Mouse (Mus musculus) MEL (cell line): Measurements from ENCODE around the gene Higd2a. TPM values are rescaled to one million over a fixed set of nuclear protein-coding genes. Genes with fewer than 3 reads are reported as not detected.
A peak's percentile ranks its signal among the peaks of the same experiment; 100 is the strongest.

Experiments used
- DNase-seq: peaks from one replicate; pipeline ENCODE4 v3.0.0; 2011; ENCODE audit warnings: low read depth, low spot score
- H3K27ac ChIP-seq: 2 replicates; pipeline ENCODE4 v1.5.1; 2012; ENCODE audit warnings: low read depth, mild to moderate bottlenecking, control low read depth, low read length, moderate library complexity; ENCODE audit not compliant: control insufficient read depth
- H3K27me3 ChIP-seq, 2 experiments: fragments of 150-350 bp in 1 of 2; sonication (generic) in 1 of 2; 2 replicates each; pipeline ENCODE4 v1.6.1; 2012; ENCODE audit warnings: low read length in 2 of 2, mild to moderate bottlenecking in 2 of 2, improper control_type of control experiment in 1 of 2, moderate library complexity in 1 of 2; ENCODE audit not compliant: insufficient read depth in 2 of 2, control insufficient read depth in 1 of 2
- H3K36me3 ChIP-seq, 2 experiments: 2 replicates each; pipeline ENCODE4 v1.6.1; 2012 to 2014; ENCODE audit warnings: low read length in 2 of 2, improper control_type of control experiment in 1 of 2, inconsistent platforms in 1 of 2, mild to moderate bottlenecking in 1 of 2; ENCODE audit not compliant: insufficient read depth in 2 of 2, control insufficient read depth in 1 of 2
- H3K4me1 ChIP-seq, 2 experiments: fragments of 150-350 bp in 1 of 2; sonication (generic) in 1 of 2; 2 replicates each; pipeline ENCODE4 v1.6.1; 2012; ENCODE audit warnings: low read length in 2 of 2, improper control_type of control experiment in 1 of 2, mild to moderate bottlenecking in 1 of 2; ENCODE audit not compliant: insufficient read depth in 2 of 2, control insufficient read depth in 1 of 2
- H3K4me3 ChIP-seq, 2 experiments: fragments of 150-350 bp in 1 of 2; sonication (generic) in 1 of 2; 2 replicates each; pipeline ENCODE4 v1.5.1; 2012; ENCODE audit warnings: low read depth in 2 of 2, low read length in 2 of 2, mild to moderate bottlenecking in 2 of 2, moderate library complexity in 2 of 2, control low read depth in 1 of 2, improper control_type of control experiment in 1 of 2; ENCODE audit not compliant: control insufficient read depth in 1 of 2, insufficient read depth in 1 of 2
- H3K79me2 ChIP-seq: 2 replicates; pipeline ENCODE4 v1.6.1; 2012; ENCODE audit warnings: mild to moderate bottlenecking, low read length, moderate library complexity; ENCODE audit not compliant: control insufficient read depth, poor library complexity, insufficient read depth
- H3K9ac ChIP-seq: 2 replicates; pipeline ENCODE4 v1.6.1; 2012; ENCODE audit warnings: low read depth, mild to moderate bottlenecking, control low read depth, low read length, moderate library complexity; ENCODE audit not compliant: control insufficient read depth, poor library complexity, severe bottlenecking
- H3K9me3 ChIP-seq: fragments of 150-350 bp; sonication (generic); replicated peaks from 2 replicates; pipeline ENCODE4 v1.6.1; 2012; ENCODE audit warnings: mild to moderate bottlenecking, low read length, improper control_type of control experiment, moderate library complexity; ENCODE audit not compliant: insufficient read depth
- CHD1 ChIP-seq: IDR thresholded peaks from 2 replicates; pipeline ENCODE4 v1.6.1; 2012; ENCODE audit warnings: low read depth, mild to moderate bottlenecking, inconsistent platforms, low read length, improper control_type of control experiment
- CHD2 ChIP-seq: IDR thresholded peaks from 2 replicates; pipeline ENCODE4 v1.6.1; 2011; ENCODE audit warnings: low read length, improper control_type of control experiment
- E2F4 ChIP-seq: IDR thresholded peaks from 2 replicates; pipeline ENCODE4 v1.6.1; 2011; ENCODE audit warnings: low read depth, low read length, improper control_type of control experiment, borderline replicate concordance
- ELF1 ChIP-seq: IDR thresholded peaks from 2 replicates; pipeline ENCODE4 v1.6.1; 2014; ENCODE audit warnings: low read depth, mild to moderate bottlenecking, inconsistent platforms, low read length, improper control_type of control experiment, moderate library complexity
- GATA1 ChIP-seq: IDR thresholded peaks from 2 replicates; pipeline ENCODE4 v1.6.1; 2011; ENCODE audit warnings: low read depth, low read length, improper control_type of control experiment
- MAFK ChIP-seq: IDR thresholded peaks from 2 replicates; pipeline ENCODE4 v1.6.1; 2011; ENCODE audit warnings: low read depth, mild to moderate bottlenecking, low read length, improper control_type of control experiment, borderline replicate concordance
- MAX ChIP-seq: IDR thresholded peaks from 2 replicates; pipeline ENCODE4 v1.6.1; 2011; ENCODE audit warnings: low read length, improper control_type of control experiment
- NELFE ChIP-seq: IDR thresholded peaks from 2 replicates; pipeline ENCODE4 v1.6.1; 2011; ENCODE audit warnings: low read depth, low read length, improper control_type of control experiment
- POLR2A ChIP-seq, 2 experiments: IDR thresholded peaks; 2 replicates each; pipeline ENCODE4 v1.6.1; 2011 to 2012; ENCODE audit warnings: low read length in 2 of 2, mild to moderate bottlenecking in 2 of 2, control low read depth in 1 of 2, improper control_type of control experiment in 1 of 2, low read depth in 1 of 2, moderate library complexity in 1 of 2; ENCODE audit not compliant: control insufficient read depth in 1 of 2, insufficient read depth in 1 of 2, poor library complexity in 1 of 2
- RAD21 ChIP-seq: IDR thresholded peaks from 2 replicates; pipeline ENCODE4 v1.6.1; 2011; ENCODE audit warnings: mild to moderate bottlenecking, low read depth, low read length, improper control_type of control experiment
- SIN3A ChIP-seq: IDR thresholded peaks from 2 replicates; pipeline ENCODE4 v1.6.1; 2012; ENCODE audit warnings: low read length, improper control_type of control experiment, inconsistent platforms
- SMC3 ChIP-seq: IDR thresholded peaks from 2 replicates; pipeline ENCODE4 v1.6.1; 2011; ENCODE audit warnings: low read depth, low read length, improper control_type of control experiment
- TAL1 ChIP-seq: IDR thresholded peaks from 2 replicates; pipeline ENCODE4 v1.6.1; 2012; ENCODE audit warnings: mild to moderate bottlenecking, inconsistent platforms, low read length, moderate library complexity, mixed read lengths
- TCF12 ChIP-seq: IDR thresholded peaks from 2 replicates; pipeline ENCODE4 v1.6.1; 2014; ENCODE audit warnings: low read depth, mild to moderate bottlenecking, inconsistent platforms, low read length, improper control_type of control experiment, moderate library complexity
- ZC3H11A ChIP-seq: IDR thresholded peaks from 2 replicates; pipeline ENCODE4 v1.6.1; 2012; ENCODE audit warnings: low read depth, mild to moderate bottlenecking, inconsistent platforms, low read length, improper control_type of control experiment
- ZMIZ1 ChIP-seq: IDR thresholded peaks from 2 replicates; pipeline ENCODE4 v1.6.1; 2012; ENCODE audit warnings: low read depth, mild to moderate bottlenecking, inconsistent platforms, low read length, improper control_type of control experiment, moderate library complexity
- ZNF384 ChIP-seq: IDR thresholded peaks from 2 replicates; pipeline ENCODE4 v1.6.1; 2012; ENCODE audit warnings: low read depth, mild to moderate bottlenecking, inconsistent platforms, low read length, improper control_type of control experiment
- polyA plus RNA-seq, 2 experiments: library from polyadenylated mRNA; stranded (reverse) in 1 of 2; unstranded in 1 of 2; fragments of >175 nt in 1 of 2; fragments of >200 nt in 1 of 2; gene quantifications; 2 replicates each; pipeline versions ENCODE4 v1.2.1 to v1.2.4; 2012; ENCODE audit warnings: low replicate concordance in 2 of 2, low read depth in 1 of 2; ENCODE audit not compliant: insufficient read length in 2 of 2, insufficient read depth in 1 of 2, missing spikeins in 1 of 2
- total RNA-seq: library from RNA; depleted of rRNA; stranded (reverse); fragments of 300-350 nt; gene quantifications from 2 replicates; pipeline ENCODE4 v1.2.3, GENCODE M21; 2012

Gene Higd2a
- total and polyA plus RNA-seq, 3 experiments = 54.0 to 131 TPM; not detected in 1

DNA sequence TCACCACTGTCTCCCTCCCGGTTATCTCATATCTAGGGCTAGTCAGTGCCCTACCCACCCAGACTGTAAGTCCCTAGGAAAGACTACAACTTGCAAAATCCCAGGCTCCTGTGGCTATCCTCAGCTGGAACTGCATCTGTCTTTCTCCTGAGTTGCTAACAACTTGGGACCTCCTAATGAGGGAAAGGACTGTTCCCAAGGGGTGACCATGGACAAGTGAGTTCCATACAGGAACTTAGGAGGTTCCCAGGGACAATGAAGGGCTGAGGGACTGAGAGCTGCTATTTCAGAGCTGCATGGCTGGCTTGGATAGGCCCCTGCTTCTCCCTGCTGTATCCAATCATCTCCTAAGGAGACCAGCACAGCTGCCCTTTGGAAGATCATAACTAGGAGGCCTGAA, 19.3 kb downstream of the Higd2a start:
- peaks cover 0 to 5% of the 10 kb centered on the region in 2 experiments; a peak in 2 of 4 replicates for H3K4me1 ChIP-seq

GRCm38 (mm10) chr13:54610613-54610971, 20.6 kb downstream of the Higd2a start:
- DNase-seq = no peak
- 0 out of 4 replicates have a peak, but pooled peaks of 1 of the 2 experiments have one; percentile 5 for TF ChIP-seq POLR2A (IDR thresholded peaks at IDR 0.05; ENCODE audit: control insufficient read depth in 1 of 2, insufficient read depth in 1 of 2, low read depth in 1 of 2, low read length in 2 of 2, poor library complexity in 1 of 2)
- TF ChIP-seq TAL1 = no peak
- no peak for TF ChIP-seq RAD21
- TF ChIP-seq CHD2 = no peak
- Histone ChIP-seq H3K27me3 (no peaks in the 10 kb centered on the region), H3K27ac (no peak overlapping the region), H3K9ac (peak overlapping the region; percentile 78), H3K4me3 (peak overlapping the region; percentile 73 to 87), H3K4me1 (peaks cover 0 to 5% of the 10 kb centered on the region in 2 experiments; a peak in 2 of 4 replicates), H3K36me3 (no peaks in the 10 kb centered on the region), H3K79me2 (peaks cover 3% of the 10 kb centered on the region; the same call in 1 of the 2 replicates), H3K9me3 (no peaks in the 10 kb centered on the region)

More for the DNA sequence above, 19.3 kb downstream of the Higd2a start:
- no peak overlapping the region for H3K9ac ChIP-seq
- TF ChIP-seq SIN3A = no peak
- no peak for TF ChIP-seq RAD21
- TF ChIP-seq TCF12 = no peak
- no peak for TF ChIP-seq CHD1
- no peak for TF ChIP-seq TAL1
- TF ChIP-seq ZMIZ1 = no peak
- TF ChIP-seq MAFK = no peak
- TF ChIP-seq SMC3 = no peak
- TF ChIP-seq E2F4 = no peak
- TF ChIP-seq ZC3H11A = no peak
- TF ChIP-seq ELF1 = no peak
- no peak for TF ChIP-seq NELFE
- TF ChIP-seq ZNF384 = no peak
- no peak for TF ChIP-seq GATA1
- TF ChIP-seq MAX = no peak
- TF ChIP-seq, all 39 proteins: peak for 0
- H3K36me3 ChIP-seq = no peaks in the 10 kb centered on the region
- no peaks in the 10 kb centered on the region for H3K9me3 ChIP-seq
- no peak overlapping the region for H3K27ac ChIP-seq
- no peak for DNase-seq
- no peaks in the 10 kb centered on the region for H3K27me3 ChIP-seq
- H3K79me2 ChIP-seq = peaks cover 3% of the 10 kb centered on the region; the same call in 1 of the 2 replicates
- no peak overlapping the region for H3K4me3 ChIP-seq
